Mouse (Mus musculus): ENCODE measurements around the gene Igfbp5. TPM values are rescaled to one million over a fixed set of nuclear protein-coding genes. Genes with fewer than 3 reads are reported as not detected.

Igfbp5 gene
- total RNA-seq, 2 experiments from 2014 or later: 42.7 to 51.6 TPM

DNA sequence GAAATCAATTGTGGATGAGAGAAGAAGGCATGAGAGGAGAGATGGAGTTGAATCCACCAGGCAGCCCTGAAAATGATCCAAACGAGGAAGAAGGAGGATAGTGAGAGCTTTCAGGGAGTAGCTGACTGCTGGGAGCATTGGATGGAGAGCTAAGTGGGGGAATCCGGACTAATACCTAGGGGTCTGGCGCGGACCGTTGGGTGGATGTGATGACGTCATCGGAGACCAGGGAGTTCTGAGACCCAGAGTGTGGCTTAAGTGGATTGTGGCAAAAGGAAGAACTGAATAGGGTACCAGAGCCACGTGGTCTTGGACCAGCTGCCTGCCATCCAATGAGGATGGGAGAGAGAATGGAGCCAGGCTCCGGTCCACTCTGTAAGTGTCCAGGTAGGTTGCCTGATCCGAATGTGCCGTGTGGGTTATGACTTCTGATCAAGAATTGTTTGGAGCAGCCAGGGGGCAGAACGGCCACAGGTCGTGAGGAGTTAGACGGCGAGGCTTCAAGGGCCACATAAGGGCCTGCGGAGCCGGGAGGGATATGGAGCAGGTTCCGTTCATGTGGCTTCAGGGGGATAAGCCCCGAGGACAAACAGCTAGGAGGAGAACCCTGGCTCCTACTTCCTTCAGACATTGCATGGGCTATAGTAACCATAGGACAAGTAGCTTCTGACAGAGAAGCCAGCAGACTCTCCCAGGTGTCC lies 18.3 kb downstream of the Igfbp5 start:
- no peak for TF ChIP-seq CTCF (IDR thresholded peaks at IDR 0.05)
- peak in 1 of 2 experiments; percentile 8 for DNase-seq (ENCODE audit: extremely low spot score in 1 of 2, low spot score in 2 of 2)
- intact Hi-C loops (cut with DNase I): loop anchor here (5.0 to 10.0 kb wide), 2 partner anchors 222 to 549 kb away; partner anchors contain the start of gene Xrcc5
- no peak overlapping the region for H3K4me3 ChIP-seq
- no peak overlapping the region for H3K27ac ChIP-seq

- no peak overlapping the region for H3K4me3 ChIP-seq
- H3K27ac ChIP-seq: no peak overlapping the region
- TF ChIP-seq CTCF (IDR thresholded peaks at IDR 0.05): no peak
- no peak for DNase-seq (ENCODE audit: extremely low spot score in 1 of 2, low spot score in 2 of 2)
- intact Hi-C loops (cut with DNase I): loop anchor here (1.0 to 10.0 kb wide), 4 partner anchors 31 to 548 kb away; partner anchors contain the start of genes Igfbp2 and Xrcc5
Observed at GRCm38 (mm10) chr1:72855729-72856128, 19.0 kb downstream of the Igfbp5 start.

DNA sequence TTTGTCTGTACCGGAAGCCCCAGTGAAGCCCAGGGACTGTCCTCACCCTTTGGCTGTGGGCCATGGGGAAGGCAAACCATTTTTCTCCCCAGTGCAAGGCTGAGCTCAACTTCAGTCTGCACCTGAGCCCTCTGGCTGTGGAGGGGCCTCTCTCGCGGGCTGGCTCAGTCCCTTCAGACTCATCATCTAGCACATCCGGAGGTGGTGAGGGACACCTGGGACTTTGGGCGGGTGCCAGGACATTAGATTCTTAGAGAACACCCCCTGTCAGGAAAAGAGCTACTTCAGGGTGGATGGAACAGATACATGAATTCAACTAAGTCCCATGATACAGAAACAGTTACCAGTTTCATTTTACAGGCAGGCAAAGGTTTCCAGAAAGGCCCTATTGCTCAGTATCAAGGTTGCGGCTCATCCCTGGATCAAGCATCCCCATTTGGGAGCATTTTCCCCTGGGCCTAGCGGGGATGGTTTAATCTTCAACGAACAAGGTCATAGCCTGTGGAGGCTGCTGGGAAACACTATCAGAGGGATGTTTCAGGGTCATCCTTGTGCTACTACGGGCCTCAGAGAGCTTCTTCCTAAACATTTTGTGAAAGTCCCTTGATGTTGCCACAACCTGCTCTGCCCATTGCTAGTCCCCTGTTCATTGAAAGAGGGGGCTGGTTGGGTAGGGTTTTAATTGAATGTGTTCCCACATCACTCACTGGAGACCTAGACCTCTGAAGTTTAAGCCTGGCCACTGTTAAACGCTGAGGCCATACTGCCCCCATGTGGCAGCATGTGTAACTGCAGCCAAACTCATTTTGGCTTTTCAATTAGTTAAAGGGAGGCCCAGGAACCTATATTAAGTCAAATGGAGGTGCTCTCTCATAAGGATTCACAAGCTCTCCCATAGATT lies 20.1 kb downstream of the Igfbp5 start:
- peak; percentile 97 for TF ChIP-seq CTCF (IDR thresholded peaks at IDR 0.05)
- Histone ChIP-seq H3K27ac (no peak overlapping the region), H3K4me3 (no peak overlapping the region)
- intact Hi-C loops (cut with DNase I): loop anchor here (1.0 to 10.0 kb wide), 4 partner anchors 30 to 547 kb away; partner anchors contain the start of genes Igfbp2 and Xrcc5
- DNase-seq (ENCODE audit: extremely low spot score in 1 of 2, low spot score in 2 of 2): peak in 1 of 2 experiments; percentile 54

DNA sequence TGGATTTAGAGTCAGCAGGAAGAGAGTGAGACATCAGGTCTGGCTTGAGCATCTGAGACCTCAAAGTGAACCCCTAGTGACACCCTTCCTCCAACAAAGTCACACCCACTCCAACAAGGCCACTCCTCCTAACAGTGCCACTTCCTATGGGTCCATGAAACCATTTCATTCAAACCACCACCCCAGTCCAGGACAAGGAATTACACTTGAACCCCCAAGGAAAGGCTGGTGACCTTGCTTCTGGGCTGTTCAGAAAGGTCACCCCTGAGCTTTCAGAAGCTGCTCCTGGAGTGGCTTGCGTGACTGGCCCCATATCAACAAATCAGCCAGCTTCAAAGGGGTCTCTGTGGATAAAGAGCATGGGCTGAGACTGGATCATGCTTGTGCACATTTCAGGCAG lies 20.9 kb downstream of the Igfbp5 start:
- intact Hi-C loops (cut with DNase I): loop anchor here (2.0 to 10.0 kb wide), 2 partner anchors 29 to 219 kb away; partner anchors contain the start of gene Igfbp2
- H3K4me3 ChIP-seq: no peak overlapping the region
- TF ChIP-seq CTCF (IDR thresholded peaks at IDR 0.05): no peak
- no peak for DNase-seq (ENCODE audit: extremely low spot score in 1 of 2, low spot score in 2 of 2)
- H3K27ac ChIP-seq: no peak overlapping the region

DNA sequence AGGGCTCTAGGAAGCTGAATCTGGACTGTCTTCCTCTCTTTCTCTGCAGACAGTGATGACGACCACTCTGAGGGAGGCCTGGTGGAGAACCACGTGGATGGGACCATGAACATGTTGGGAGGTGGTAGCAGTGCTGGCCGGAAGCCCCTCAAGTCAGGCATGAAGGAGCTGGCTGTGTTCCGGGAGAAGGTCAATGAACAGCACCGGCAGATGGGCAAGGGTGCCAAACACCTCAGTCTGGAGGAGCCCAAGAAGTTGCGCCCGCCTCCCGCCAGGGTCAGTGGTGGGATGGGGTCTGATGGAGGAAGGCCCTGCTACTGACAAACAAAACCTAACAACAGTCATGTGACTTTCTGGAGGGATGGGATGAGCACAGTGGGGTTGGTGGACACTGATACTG lies 25.6 kb downstream of the Igfbp5 start:
- intact Hi-C loops (cut with DNase I): no loop called here
- no peak overlapping the region for H3K4me3 ChIP-seq
- no peak overlapping the region for H3K27ac ChIP-seq
- TF ChIP-seq CTCF (IDR thresholded peaks at IDR 0.05): no peak
- no peak for DNase-seq (ENCODE audit: extremely low spot score in 1 of 2, low spot score in 2 of 2)

- no peak for TF ChIP-seq CTCF (IDR thresholded peaks at IDR 0.05)
- H3K4me3 ChIP-seq: no peak overlapping the region
- H3K27ac ChIP-seq: no peak overlapping the region
- DNase-seq (ENCODE audit: extremely low spot score in 1 of 2, low spot score in 2 of 2): no peak
- intact Hi-C loops (cut with DNase I): no loop called here
Observed at GRCm38 (mm10) chr1:72847849-72848380, 26.8 kb downstream of the Igfbp5 start.

GRCm38 (mm10) chr1:72844675-72845074 lies 30.0 kb downstream of the Igfbp5 start:
- Histone ChIP-seq H3K4me3 (no peak overlapping the region), H3K27ac (no peak overlapping the region)
- no peak for TF ChIP-seq CTCF (IDR thresholded peaks at IDR 0.05)
- DNase-seq (ENCODE audit: extremely low spot score in 1 of 2, low spot score in 2 of 2): no peak
- intact Hi-C loops (cut with DNase I): no loop called here

DNA sequence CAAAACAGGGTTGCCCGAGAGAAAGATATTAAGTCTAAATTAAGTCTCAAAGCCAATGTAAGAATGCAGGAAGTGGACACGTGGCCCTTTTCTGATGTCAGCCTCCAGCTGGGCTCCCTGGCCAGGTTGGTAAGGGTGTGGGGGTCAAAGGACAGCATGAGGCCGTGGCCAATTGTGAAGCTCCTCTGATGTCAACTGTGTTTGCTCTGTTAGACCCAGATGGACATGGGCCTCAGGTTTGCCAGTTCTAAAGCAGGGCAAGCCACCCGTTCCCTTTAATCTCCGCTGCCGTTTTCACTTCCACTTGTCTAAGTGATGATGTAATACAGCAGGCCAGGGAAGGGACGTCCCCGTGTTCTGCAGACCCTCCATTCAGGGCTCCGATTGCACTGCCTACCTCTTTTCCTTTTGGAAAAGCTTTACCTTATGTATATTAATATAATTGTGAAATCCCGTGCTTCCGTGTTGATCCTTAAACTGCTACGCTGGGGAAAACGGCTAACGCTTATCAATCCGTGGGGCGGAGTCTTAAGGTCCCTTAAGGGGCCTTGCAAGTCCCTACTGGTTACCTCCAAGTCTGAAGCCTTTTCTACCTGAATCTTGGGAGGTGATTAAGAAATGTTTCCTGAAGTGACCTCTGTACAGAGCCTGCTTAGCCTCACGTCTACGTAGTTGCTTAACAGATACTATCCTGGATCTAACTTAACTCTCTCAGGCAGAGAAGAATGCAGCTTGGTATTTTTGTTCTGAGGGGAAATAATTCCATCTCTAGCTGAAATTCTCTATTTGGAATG lies 31.8 kb downstream of the Igfbp5 start:
- no peak for DNase-seq (ENCODE audit: extremely low spot score in 1 of 2, low spot score in 2 of 2)
- TF ChIP-seq CTCF (IDR thresholded peaks at IDR 0.05): no peak

GRCm38 (mm10) chr1:72839791-72840190 lies 34.9 kb downstream of the Igfbp5 start:
- intact Hi-C loops (cut with DNase I): no loop called here
- no peak for TF ChIP-seq CTCF (IDR thresholded peaks at IDR 0.05)
- no peak for DNase-seq (ENCODE audit: extremely low spot score in 1 of 2, low spot score in 2 of 2)
- no peak overlapping the region for H3K4me3 ChIP-seq
- H3K27ac ChIP-seq: no peak overlapping the region

More for the DNA sequence above, 31.8 kb downstream of the Igfbp5 start:
- intact Hi-C loops (cut with DNase I): no loop called here
- H3K4me3 ChIP-seq: no peak overlapping the region
- no peak overlapping the region for H3K27ac ChIP-seq

DNA sequence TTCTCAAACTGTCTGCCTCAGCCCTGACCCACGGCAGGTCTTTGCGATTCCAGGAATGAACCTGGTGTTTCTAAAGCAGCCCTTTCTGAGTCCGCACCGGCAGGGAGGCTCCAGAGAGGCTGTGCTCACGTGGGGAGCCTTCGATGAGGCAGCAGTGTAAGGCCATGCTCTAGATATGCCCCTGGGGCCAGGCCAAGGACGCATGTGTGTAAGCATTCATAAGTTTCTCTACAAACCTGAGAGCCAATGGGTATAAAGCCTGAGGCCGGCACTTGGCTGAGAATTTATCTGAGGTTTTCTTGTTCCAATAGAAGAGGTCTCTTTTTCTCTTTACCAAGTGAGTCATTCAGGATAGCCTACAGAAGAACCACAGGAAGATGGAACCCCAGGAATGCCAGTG lies 35.3 kb downstream of the Igfbp5 start:
- DNase-seq (ENCODE audit: extremely low spot score in 1 of 2, low spot score in 2 of 2): no peak
- TF ChIP-seq CTCF (IDR thresholded peaks at IDR 0.05): no peak
- Histone ChIP-seq H3K27ac (no peak overlapping the region), H3K4me3 (no peak overlapping the region)
- intact Hi-C loops (cut with DNase I): no loop called here

DNA sequence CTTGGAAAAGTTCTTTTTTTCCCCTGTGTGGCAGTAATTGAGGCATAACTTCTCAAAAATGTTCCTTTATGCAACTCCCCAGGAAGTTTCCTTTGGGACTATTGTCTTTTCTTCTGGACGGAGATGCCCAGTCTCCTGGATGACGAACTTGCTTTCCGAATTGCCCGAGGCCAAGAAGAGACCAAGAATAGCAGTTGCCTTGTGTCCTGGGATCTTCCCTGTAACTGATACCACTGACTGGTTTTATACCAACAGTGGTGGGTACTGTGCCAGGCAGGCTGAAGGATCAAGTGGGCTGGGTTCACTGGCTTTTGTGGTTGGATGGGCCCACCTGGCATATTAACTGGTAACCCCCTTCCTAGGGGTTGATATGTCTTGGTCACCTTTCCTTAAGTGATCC lies 41.1 kb downstream of the Igfbp5 start:
- no peak for TF ChIP-seq CTCF (IDR thresholded peaks at IDR 0.05)

More for the DNA sequence above, 41.1 kb downstream of the Igfbp5 start:
- H3K4me3 ChIP-seq: no peak overlapping the region
- H3K27ac ChIP-seq: no peak overlapping the region
- DNase-seq (ENCODE audit: extremely low spot score in 1 of 2, low spot score in 2 of 2): no peak
- intact Hi-C loops (cut with DNase I): no loop called here
